Mouse (Mus musculus): ENCODE measurements around the gene Pop7. TPM values are rescaled to one million over a fixed set of nuclear protein-coding genes. Genes with fewer than 3 reads are reported as not detected.

The Pop7 gene
- polyA plus RNA-seq, 1 experiment = 38.9 TPM

- no peaks in the 10 kb centered on the region for H3K27me3 ChIP-seq (replicated peaks; ENCODE audit: control insufficient read depth, insufficient read depth, low read length)
- 1% methylated on average over 63 of the region's 83 CpGs for WGBS
- TF ChIP-seq CTCF (conservative IDR thresholded peaks at IDR 0.05; ENCODE audit: insufficient read depth, insufficient read length, low read depth, low read length) = no peak
- DNase-seq = no peak
- peak overlapping the region; percentile 94 for H3K4me3 ChIP-seq (ENCODE audit: insufficient read depth, low read depth, low read length)
- no peaks in the 10 kb centered on the region for H3K36me3 ChIP-seq (ENCODE audit: control insufficient read depth, insufficient read depth, low read length)
- no peak overlapping the region for H3K27ac ChIP-seq (ENCODE audit: insufficient read depth, low read depth, low read length)
- H3K4me1 ChIP-seq (ENCODE audit: control insufficient read depth, insufficient read depth, low read length) = peaks cover 23% of the 10 kb centered on the region; the same call in 1 of the 2 replicates
Observed at GRCm38 (mm10) chr5:137510573-137511390, 8.5 kb upstream of the Pop7 start.

DNA sequence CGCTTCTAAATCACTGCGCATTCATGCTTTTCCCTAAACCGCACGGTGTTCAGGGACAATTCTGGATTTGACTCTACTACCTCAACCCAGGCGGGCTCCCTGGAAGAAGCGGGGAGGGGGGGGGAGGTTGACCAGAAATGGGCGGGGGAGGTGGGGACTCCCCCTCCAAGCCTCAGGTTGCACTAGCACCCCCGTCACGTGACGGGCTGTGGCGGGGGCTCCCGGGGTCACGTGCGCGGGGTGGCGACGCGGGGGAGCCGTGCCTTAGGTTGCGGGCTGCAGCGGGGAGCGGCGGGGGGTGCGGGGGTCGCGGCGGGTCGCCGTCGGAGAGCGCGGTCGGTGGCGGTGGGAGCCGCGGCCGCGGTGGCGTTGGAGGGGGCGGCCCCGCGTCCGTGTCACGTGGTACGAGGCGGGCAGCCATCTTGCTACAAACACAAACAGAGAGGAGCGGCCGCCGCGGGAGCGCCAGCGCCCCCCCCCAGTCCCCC, 7.7 kb upstream of the Pop7 start:
- peak; percentile 87 for DNase-seq
- under 1% methylated on average over 44 of the region's 52 CpGs for WGBS

DNA sequence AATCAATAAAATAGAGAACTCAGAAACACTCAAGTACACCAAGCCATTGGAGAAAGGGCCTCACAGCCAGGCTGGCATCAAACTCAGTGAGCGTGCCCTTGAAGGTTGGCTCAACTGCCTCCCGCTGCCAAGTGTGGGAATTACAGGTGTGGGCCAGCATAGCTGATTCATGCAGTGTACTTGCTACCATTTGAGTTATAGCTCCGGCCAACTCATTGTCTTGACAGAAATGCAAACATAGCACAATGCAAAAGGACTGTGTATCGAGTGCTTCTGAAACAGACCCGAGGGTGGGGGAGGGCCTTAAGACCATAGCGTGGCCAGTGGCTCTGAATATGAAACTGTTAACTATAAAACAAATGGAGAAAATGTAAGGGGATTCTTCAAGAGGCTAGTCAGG, 1.7 kb upstream of the Pop7 start:
- DNase-seq = no peak
- WGBS = 73% methylated on average over 6 of the region's 6 CpGs
- peak; percentile 28; the same call in 1 of the 2 replicates for TF ChIP-seq CTCF (conservative IDR thresholded peaks at IDR 0.05; ENCODE audit: insufficient read depth, insufficient read length, low read depth, low read length)
- TF ChIP-seq POLR2A (IDR thresholded peaks at IDR 0.05; ENCODE audit: low read depth, low read length) = no peak
- Histone ChIP-seq H3K36me3 (ENCODE audit: control insufficient read depth, insufficient read depth, low read length) (no peaks in the 10 kb centered on the region), H3K4me1 (ENCODE audit: control insufficient read depth, insufficient read depth, low read length) (no peaks in the 10 kb centered on the region), H3K27me3 (replicated peaks; ENCODE audit: control insufficient read depth, insufficient read depth, low read length) (no peaks in the 10 kb centered on the region), H3K4me3 (ENCODE audit: insufficient read depth, low read depth, low read length) (no peak overlapping the region), H3K27ac (ENCODE audit: insufficient read depth, low read depth, low read length) (no peak overlapping the region)

More for the DNA sequence above, 7.7 kb upstream of the Pop7 start:
- TF ChIP-seq CTCF (conservative IDR thresholded peaks at IDR 0.05; ENCODE audit: insufficient read depth, insufficient read length, low read depth, low read length) (no peak), POLR2A (IDR thresholded peaks at IDR 0.05; ENCODE audit: low read depth, low read length) (no peak)
- peak overlapping the region; percentile 57 for H3K27ac ChIP-seq (ENCODE audit: insufficient read depth, low read depth, low read length)
- no peaks in the 10 kb centered on the region for H3K36me3 ChIP-seq (ENCODE audit: control insufficient read depth, insufficient read depth, low read length)
- H3K4me1 ChIP-seq (ENCODE audit: control insufficient read depth, insufficient read depth, low read length) = peaks cover 21% of the 10 kb centered on the region; the same call in 1 of the 2 replicates
- peak overlapping the region; percentile 94 for H3K4me3 ChIP-seq (ENCODE audit: insufficient read depth, low read depth, low read length)
- no peaks in the 10 kb centered on the region for H3K27me3 ChIP-seq (replicated peaks; ENCODE audit: control insufficient read depth, insufficient read depth, low read length)

- DNase-seq = peak; percentile 94
- WGBS = under 1% methylated on average over 30 of the region's 30 CpGs
Observed at GRCm38 (mm10) chr5:137502667-137503110, 371 bp upstream of the Pop7 start.

GRCm38 (mm10) chr5:137500186-137500585, 2.1 kb downstream of the Pop7 start:
- no peak overlapping the region for H3K27ac ChIP-seq (ENCODE audit: insufficient read depth, low read depth, low read length)
- no peaks in the 10 kb centered on the region for H3K27me3 ChIP-seq (replicated peaks; ENCODE audit: control insufficient read depth, insufficient read depth, low read length)
- TF ChIP-seq POLR2A (IDR thresholded peaks at IDR 0.05; ENCODE audit: low read depth, low read length) = no peak
- TF ChIP-seq CTCF (conservative IDR thresholded peaks at IDR 0.05; ENCODE audit: insufficient read depth, insufficient read length, low read depth, low read length) = no peak
- no peak overlapping the region for H3K4me3 ChIP-seq (ENCODE audit: insufficient read depth, low read depth, low read length)
- no peak for DNase-seq
- WGBS = 88% methylated on average over 7 of the region's 7 CpGs
- H3K4me1 ChIP-seq (ENCODE audit: control insufficient read depth, insufficient read depth, low read length) = no peaks in the 10 kb centered on the region
- no peaks in the 10 kb centered on the region for H3K36me3 ChIP-seq (ENCODE audit: control insufficient read depth, insufficient read depth, low read length)

More at GRCm38 (mm10) chr5:137502667-137503110, 371 bp upstream of the Pop7 start:
- TF ChIP-seq CTCF (conservative IDR thresholded peaks at IDR 0.05; ENCODE audit: insufficient read depth, insufficient read length, low read depth, low read length) = peak; percentile 82
- TF ChIP-seq POLR2A (IDR thresholded peaks at IDR 0.05; ENCODE audit: low read depth, low read length) = no peak
- Histone ChIP-seq H3K4me1 (ENCODE audit: control insufficient read depth, insufficient read depth, low read length) (no peaks in the 10 kb centered on the region), H3K27ac (ENCODE audit: insufficient read depth, low read depth, low read length) (peak overlapping the region; percentile 90), H3K36me3 (ENCODE audit: control insufficient read depth, insufficient read depth, low read length) (no peaks in the 10 kb centered on the region), H3K4me3 (ENCODE audit: insufficient read depth, low read depth, low read length) (peak overlapping the region; percentile 73), H3K27me3 (replicated peaks; ENCODE audit: control insufficient read depth, insufficient read depth, low read length) (no peaks in the 10 kb centered on the region)

DNA sequence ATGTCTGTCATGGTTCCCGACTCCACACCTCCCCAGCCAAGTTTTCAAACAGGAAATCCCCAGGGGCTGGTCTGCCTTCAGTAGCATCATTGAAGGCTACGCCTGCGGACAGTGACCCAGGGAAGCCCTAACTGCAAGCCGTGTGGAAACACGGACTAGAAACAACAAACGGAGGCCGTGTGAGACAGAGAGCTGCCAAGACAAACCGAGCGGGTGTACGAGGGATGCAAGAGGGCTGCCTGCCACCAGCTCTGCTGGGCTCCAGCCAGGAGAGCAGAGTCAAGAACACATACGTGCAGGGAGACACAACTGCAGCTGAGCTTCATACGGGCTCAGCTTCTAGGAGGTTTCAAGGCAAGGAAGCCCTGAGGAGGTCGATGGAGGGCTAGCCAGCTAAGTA, 8.5 kb downstream of the Pop7 start:
- Histone ChIP-seq H3K36me3 (ENCODE audit: control insufficient read depth, insufficient read depth, low read length) (no peaks in the 10 kb centered on the region), H3K4me1 (ENCODE audit: control insufficient read depth, insufficient read depth, low read length) (no peaks in the 10 kb centered on the region), H3K27me3 (replicated peaks; ENCODE audit: control insufficient read depth, insufficient read depth, low read length) (no peaks in the 10 kb centered on the region), H3K27ac (ENCODE audit: insufficient read depth, low read depth, low read length) (no peak overlapping the region), H3K4me3 (ENCODE audit: insufficient read depth, low read depth, low read length) (no peak overlapping the region)
- no peak for TF ChIP-seq POLR2A (IDR thresholded peaks at IDR 0.05; ENCODE audit: low read depth, low read length)
- TF ChIP-seq CTCF (conservative IDR thresholded peaks at IDR 0.05; ENCODE audit: insufficient read depth, insufficient read length, low read depth, low read length) = no peak
- DNase-seq = no peak
- 40% methylated on average over 13 of the region's 13 CpGs for WGBS

DNA sequence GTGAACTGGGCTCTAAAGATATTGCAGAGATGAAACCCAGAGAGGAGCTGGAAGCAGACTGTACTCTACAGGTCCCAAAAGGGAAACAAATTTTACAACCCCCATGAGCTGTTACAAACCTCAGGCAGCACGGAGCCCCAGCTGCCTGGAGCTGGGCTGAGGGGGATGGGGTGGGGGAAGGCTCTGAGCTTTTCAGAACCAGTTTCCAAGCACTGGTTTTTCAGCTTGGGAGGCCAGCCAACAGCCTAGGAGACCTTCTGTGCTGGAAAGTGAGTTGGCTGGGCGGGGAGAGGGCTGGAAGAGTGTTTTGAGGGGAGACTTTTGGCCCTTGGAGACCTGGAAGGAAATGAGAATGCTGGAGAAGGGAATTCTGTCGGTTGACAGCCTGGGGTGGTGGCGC, 10.8 kb downstream of the Pop7 start:
- peak; percentile 67 for DNase-seq
- Histone ChIP-seq H3K27me3 (replicated peaks; ENCODE audit: control insufficient read depth, insufficient read depth, low read length) (no peaks in the 10 kb centered on the region), H3K36me3 (ENCODE audit: control insufficient read depth, insufficient read depth, low read length) (no peaks in the 10 kb centered on the region), H3K4me1 (ENCODE audit: control insufficient read depth, insufficient read depth, low read length) (no peaks in the 10 kb centered on the region), H3K4me3 (ENCODE audit: insufficient read depth, low read depth, low read length) (no peak overlapping the region), H3K27ac (ENCODE audit: insufficient read depth, low read depth, low read length) (no peak overlapping the region)
- 43% methylated on average over 4 of the region's 4 CpGs for WGBS
- TF ChIP-seq CTCF (conservative IDR thresholded peaks at IDR 0.05; ENCODE audit: insufficient read depth, insufficient read length, low read depth, low read length) (no peak), POLR2A (IDR thresholded peaks at IDR 0.05; ENCODE audit: low read depth, low read length) (no peak)

All from kidney, adult 2 months (tissue).